Mouse (Mus musculus) heart, adult 9 months (tissue): ENCODE results near the gene Kcnn1.

Source experiments
- DNase-seq, 2 experiments: peaks; one replicate each; pipeline ENCODE4 v3.0.0; 2022; ENCODE audit warnings: low spot score in 2 of 2

Gene Kcnn1

DNA sequence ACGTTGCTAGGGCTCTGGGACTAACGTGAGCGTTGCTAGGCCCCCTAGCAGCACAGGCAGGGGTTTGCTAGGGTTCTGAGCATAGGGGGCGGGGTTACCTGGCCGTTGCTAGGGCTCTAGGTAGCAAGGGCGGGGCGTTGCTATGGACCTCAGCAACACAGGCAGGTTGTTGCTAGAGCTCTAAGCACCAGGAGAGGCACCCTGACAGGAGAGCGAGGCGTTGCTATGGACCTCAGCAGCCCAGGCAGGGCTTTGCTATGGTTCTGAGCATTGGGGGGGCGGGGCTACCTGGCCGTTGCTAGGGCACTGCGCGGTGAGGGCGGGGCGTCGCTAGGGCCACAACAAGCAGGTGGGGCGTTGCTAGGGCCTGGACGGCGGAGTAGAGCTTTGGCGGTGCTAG is 70.4 kb downstream of the Kcnn1 start:
- no peak for DNase-seq
